Mouse (Mus musculus) gastrocnemius, adult 2 months (tissue): ENCODE results near the gene Phactr1. TPM values are rescaled to one million over a fixed set of nuclear protein-coding genes. Genes with fewer than 3 reads are reported as not detected.
A peak's percentile ranks its signal among the peaks of the same experiment; 100 is the strongest.

Experiments used
- DNase-seq: peaks from one replicate; pipeline ENCODE4 v3.0.0; 2022
- H3K27ac ChIP-seq: fragments of 200-600 bp; 2 replicates; pipeline ENCODE4 v1.8.1; 2022; ENCODE audit warnings: mild to moderate bottlenecking
- H3K4me3 ChIP-seq: fragments of 200-600 bp; 2 replicates; pipeline ENCODE4 v1.8.1; 2022; ENCODE audit warnings: mild to moderate bottlenecking, moderate library complexity
- CTCF ChIP-seq: fragments of 200-600 bp; IDR thresholded peaks from 2 replicates; pipeline ENCODE4 v1.8.1; 2022; ENCODE audit warnings: antibody characterized with exemption, mild to moderate bottlenecking, moderate library complexity
- intact Hi-C: fragments of 180-260 bp; cut with DNase I; formaldehyde crosslinking; loops from one replicate; pipeline ENCODE4 v1.15.1; 2025
- long read RNA-seq, 2 experiments: library from polyadenylated mRNA; stranded (forward); transcript quantifications; one replicate each; pipeline ENCODE4 v2.0.0; 2021
- total RNA-seq, 2 experiments: library from RNA; stranded (reverse); gene quantifications; 2 replicates each; pipeline ENCODE4 v1.2.3; 2021

The Phactr1 gene
- 1 to 10 TPM; 1.5 to 2.1 TPM for total RNA-seq
- long read RNA-seq, experiment 1 = 0 reads
- long read RNA-seq, experiment 2 = 0 reads

DNA sequence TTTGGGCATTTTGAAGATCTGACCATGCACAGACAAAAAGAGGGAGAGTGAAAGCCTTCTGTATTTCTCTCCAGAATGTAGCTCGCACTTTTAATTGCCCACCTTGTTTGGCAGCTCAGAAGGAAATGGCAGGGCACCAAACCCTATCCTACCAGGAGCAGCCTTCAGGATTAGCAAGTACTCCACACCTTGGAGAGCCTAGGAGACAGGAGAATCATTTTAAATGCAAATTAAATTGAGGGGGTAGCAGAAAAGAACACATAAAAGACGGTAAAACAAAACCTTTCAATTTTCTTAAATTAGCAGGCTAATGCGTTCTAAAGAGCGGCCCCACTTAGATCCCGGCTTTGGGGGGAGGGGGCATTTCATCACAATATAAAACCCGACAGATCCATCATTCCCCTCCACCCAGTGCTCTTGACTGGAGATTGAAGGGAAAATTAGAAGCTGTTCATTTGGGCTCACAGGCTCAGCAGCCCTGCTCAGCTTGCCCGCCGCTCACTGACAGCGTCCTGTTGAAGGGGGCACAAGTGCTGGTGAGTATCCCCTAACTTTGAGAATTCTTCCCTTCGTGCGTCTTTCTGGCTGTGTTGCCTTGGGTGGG lies at the start of gene Phactr1:
Gene Phactr1, plus strand, starts transcription at position 233 of the 604 bp plus-strand sequence.
- intact Hi-C loops = no loop called here
- no peak within 1 kb of the TSS for H3K4me3 ChIP-seq
- DNase-seq = no peak
- TF ChIP-seq CTCF = no peak
- H3K27ac ChIP-seq = no peak within 1 kb of the TSS

DNA sequence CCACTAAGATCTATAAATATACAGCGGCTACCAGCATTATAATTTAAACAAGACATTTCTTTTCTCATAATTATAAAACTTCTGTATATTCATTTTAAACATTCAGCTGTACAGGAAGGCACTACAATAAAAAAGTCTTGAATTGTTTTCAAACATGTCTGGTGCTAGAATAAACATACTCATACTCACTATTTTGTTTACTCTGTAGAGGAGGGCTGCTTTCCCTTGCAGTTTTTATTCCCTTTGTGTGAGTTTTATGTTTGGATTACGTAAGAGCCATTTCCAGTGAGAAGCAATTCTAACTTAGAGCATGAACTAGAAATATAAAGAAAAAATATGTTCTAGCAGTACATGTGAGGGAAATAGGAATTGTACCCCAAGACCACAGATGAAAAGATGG lies 45.5 kb upstream of the Phactr1 start:
- no peak overlapping the region for H3K4me3 ChIP-seq
- intact Hi-C loops = no loop called here
- H3K27ac ChIP-seq = no peak overlapping the region
- TF ChIP-seq CTCF = no peak
- DNase-seq = no peak

DNA sequence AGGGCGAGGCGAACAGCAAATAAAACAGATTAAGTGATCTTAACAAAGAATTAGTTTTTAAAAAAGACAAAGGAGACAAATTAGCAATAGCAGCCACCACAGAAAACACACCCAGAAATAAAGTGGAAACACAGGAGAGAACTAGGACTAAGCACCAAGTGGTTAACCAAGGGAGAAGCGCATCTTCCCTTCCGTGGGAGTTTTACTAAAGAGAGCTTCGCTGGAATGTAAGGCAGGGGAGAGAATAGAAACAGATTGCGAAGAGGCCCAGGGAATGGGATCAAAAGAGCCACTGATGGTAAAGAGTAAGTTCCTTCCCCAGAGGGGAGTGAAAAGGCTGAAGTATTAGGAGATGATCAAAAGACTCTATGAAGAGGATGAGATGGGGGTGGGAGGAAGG lies 30.2 kb upstream of the Phactr1 start:
- Histone ChIP-seq H3K27ac (no peak overlapping the region), H3K4me3 (no peak overlapping the region)
- DNase-seq = no peak
- TF ChIP-seq CTCF = no peak
- intact Hi-C loops = no loop called here

DNA sequence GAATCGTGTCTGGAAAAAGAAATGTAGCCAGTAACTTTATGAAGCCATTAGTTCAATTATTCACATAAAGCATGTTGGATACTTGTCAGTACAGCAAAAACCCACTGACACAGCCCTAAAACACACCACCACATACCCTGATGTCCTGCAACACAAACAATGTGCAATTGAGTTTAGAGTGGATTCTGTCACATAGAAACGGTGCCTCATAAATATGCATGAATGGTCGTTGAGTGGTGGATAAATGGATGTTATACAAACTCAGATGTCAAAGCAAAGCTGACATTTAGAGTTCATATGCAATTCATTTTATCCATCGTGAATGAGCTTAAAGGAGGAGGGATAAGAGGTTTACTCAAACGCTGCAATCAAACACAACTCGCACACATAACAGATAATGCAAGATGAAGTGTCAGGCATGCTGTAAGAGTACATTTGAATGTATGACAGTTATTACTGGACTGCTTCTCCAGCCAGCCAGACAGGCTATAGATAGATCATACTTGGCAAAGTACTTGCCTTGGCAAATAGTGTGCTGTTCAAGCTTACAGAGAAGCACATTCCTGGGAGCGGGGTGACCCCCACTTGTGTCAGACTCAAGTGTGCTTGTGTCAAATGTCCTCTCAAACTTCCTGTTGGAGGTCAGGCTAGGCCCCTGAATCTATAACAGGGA lies 23.6 kb upstream of the Phactr1 start:
- no peak for TF ChIP-seq CTCF
- intact Hi-C loops = no loop called here
- no peak overlapping the region for H3K27ac ChIP-seq
- peak; percentile 14 for DNase-seq
- H3K4me3 ChIP-seq = no peak overlapping the region

DNA sequence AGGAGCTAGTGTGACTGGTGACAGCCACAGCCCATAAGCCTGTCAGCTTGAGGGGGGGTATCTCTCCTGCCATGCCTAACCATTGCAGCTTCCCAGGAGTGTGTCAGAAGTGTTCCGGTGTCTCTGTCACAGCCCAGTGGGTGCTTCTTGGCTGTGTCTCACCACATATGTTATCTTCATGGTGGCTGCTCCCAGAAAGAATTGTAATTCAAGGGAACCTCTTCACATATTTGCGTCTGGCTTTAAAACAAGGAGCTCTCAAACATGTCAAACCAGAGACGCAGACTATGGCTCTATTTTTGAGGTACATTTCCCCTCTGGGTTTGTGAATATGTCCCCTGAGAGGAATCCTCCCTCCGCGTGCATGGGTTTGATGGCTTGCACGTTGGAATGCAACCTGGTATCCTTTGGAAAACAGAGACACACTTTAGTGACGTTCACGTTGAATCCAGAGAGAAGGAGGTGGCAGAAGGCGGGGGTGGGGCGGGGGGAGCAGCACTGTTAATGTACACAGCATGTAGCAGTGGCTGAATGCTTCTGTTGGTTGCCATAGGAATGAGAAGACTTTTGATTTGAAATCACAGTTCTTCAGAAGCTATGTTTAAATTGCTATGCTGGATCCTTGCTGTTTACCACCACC lies 8.7 kb upstream of the Phactr1 start:
- intact Hi-C loops = no loop called here
- no peak for TF ChIP-seq CTCF
- Histone ChIP-seq H3K4me3 (no peak overlapping the region), H3K27ac (no peak overlapping the region)
- DNase-seq = no peak

DNA sequence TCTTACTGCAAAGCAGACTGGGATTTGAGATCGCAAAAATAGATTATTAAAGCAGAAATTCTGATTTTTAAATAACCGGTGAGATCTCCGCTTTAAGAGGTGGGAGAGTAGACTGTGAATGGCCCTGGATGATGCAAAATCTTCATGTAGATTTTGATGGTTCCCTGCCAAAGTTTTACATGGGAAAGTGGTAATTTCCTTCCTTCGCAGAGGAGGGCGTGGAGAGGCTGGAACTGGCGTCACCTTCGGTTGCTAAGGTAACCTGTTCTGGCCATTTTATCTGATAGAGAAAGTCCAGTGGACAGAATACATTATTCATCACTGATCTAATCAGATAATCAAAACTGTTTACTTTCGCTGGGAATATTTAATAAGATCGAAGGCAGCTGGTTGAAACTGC lies 876 bp downstream of the Phactr1 start:
- no peak for TF ChIP-seq CTCF
- no peak overlapping the region for H3K27ac ChIP-seq
- DNase-seq = no peak
- intact Hi-C loops = no loop called here
- no peak overlapping the region for H3K4me3 ChIP-seq

DNA sequence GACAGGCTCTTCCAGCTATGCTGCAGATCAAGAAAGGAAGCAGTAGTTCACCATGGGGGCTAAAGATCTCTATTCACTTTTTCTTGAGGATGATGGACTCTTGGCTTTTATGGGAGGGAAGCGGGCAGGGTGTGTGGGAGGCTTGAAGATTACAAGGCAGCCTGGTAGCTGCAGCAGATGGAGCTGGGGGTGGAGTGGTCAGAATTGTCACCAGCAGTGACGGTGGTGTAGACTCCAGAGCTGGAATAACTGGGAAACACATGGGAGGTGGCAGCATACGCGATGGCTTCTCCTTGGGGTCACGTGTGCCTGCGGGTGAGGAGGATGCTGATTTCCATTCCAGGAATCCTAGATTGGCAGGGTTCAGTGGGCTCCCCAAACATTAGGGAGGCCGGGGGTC lies 3.8 kb downstream of the Phactr1 start:
- intact Hi-C loops = no loop called here
- Histone ChIP-seq H3K27ac (no peak overlapping the region), H3K4me3 (no peak overlapping the region)
- DNase-seq = no peak
- TF ChIP-seq CTCF = no peak

DNA sequence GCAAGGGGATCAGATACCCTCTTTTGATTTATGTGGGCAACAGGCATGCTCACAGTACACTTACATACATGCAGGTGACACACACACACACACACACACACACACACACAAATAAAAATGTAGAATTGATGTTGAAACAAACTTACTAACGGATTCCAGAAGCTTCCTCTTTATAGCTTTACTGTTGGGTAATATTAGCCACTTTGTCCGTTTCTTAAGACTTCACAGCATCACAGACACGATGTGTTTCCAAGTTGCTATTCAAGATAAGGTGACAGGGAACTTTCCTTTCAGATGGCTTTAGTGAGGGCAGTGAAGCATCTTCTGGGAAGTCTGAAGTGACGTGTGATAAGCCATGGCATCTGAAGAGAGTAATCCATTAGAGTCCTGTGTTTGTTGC lies 11.8 kb downstream of the Phactr1 start:
- no peak for TF ChIP-seq CTCF

DNA sequence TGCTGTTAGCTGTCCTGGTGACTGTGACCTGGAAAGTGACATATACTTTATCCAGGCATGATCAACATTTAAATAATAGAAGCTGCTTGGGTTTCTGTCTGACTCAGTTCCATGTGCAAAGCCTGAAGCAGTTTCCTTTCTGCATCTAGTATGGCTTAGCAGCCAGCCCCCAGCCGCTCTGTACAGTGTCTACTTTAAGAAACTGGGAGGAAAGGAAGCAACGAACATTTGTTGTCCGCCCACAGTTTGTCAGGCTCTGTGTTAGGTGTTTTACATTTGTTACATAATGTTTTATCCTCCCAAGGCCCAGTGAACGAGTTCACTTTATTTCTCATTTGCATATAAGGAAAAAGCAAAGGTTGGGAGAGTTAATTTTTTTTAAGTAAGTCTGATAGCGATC lies 16.2 kb downstream of the Phactr1 start:
- Histone ChIP-seq H3K27ac (no peak overlapping the region), H3K4me3 (no peak overlapping the region)
- no peak for TF ChIP-seq CTCF
- DNase-seq = no peak
- intact Hi-C loops = no loop called here

More for the DNA sequence above, 11.8 kb downstream of the Phactr1 start:
- Histone ChIP-seq H3K4me3 (no peak overlapping the region), H3K27ac (no peak overlapping the region)
- DNase-seq = no peak
- intact Hi-C loops = no loop called here

DNA sequence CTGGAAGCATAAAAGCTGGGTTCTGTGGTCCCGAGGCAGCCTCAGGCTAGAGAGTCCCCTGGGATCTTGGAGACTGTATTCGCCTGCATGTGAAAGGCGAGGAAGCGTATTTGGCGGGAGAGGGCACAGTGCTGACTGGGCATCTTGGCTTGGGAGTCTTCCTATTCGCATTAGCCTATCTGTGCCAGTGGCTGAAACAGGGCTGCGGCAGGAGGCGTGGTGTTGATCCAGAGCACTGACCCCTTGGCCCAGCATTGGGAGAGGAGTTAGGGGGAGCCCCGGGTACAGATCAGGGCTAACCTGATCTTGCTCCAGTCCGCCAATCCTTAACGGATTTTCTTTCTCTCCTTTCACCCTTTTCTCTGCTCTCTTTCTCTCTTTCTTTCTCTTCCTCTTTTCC lies 28.7 kb downstream of the Phactr1 start:
- intact Hi-C loops = no loop called here
- Histone ChIP-seq H3K4me3 (no peak overlapping the region), H3K27ac (no peak overlapping the region)
- TF ChIP-seq CTCF = no peak
- no peak for DNase-seq

DNA sequence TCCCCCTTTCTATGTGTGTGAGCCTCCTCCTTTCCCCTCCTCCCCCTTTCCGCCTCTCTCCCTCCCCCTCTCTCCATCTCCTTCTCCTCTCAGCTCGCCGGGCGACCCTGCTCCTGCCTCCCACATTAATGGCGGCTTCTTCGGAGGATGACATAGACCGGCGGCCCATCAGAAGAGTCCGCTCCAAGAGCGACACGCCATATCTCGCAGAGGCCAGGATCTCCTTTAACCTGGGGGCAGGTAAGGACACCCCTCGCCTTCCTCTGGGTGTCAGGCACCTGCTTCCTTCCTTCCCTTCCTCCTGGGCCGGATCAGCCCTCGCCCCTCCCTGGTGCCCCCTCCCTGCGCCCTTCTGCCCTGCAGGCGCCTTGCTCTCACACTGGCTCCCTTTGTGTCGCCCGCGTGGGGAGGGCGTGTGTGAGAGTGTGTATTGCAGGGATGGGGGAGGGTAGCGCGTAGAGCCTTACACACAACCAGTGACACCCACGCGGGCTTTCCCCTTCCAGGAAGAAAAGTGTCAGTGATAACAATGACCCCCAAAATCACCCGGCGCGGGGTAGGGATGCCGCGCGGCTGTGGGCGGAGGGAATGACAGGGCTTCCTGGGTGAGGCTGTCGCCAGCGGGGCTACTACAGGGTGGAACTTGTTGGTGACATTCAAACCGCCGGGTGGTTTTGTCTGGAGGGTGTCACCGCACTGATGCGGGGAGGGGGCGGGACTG lies 29.3 kb downstream of the Phactr1 start:
- intact Hi-C loops = no loop called here
- Histone ChIP-seq H3K27ac (no peak overlapping the region), H3K4me3 (peak overlapping the region; percentile 39)
- DNase-seq = no peak
- TF ChIP-seq CTCF = no peak

DNA sequence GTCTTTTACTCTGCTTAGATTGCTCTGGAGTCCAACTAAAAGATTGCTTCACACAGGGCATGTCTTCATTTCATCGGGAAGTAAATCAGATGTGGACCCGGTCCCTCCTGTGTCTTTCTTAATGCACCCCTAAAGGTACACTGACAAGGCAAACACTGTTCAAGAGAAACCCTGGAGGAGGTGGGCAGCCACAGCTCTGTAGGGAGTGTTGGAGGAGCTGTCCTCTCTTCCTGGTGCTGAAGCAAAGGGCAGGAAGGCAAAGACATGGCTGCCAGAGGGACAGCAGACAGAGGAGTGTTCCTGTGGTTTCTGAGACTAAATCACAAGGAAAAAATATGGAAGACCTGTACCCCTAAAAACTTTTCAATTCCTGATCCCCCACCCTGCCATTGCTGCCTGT lies 31.1 kb downstream of the Phactr1 start:
- no peak for TF ChIP-seq CTCF
- intact Hi-C loops = no loop called here
- no peak overlapping the region for H3K4me3 ChIP-seq
- H3K27ac ChIP-seq = no peak overlapping the region
- DNase-seq = no peak

DNA sequence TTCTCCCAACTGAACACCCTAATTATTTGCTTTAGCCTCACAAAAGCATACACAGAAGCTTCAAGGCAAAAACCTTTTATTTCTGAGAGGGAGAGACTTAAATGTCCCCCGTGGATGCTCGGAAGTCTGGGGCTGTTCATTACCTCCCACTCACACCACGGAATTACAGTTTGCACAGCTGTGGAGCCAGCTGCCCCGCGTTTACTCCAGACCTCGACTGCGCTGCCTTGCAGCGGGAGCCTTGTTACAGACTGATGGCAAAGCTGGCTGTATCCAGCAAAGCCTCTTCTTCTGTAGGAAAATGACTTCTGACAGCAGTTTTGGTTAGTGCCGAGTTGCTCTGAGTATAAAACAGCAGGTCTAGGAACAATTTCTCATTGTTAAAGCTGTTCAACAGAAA lies 39.0 kb downstream of the Phactr1 start:
- no peak overlapping the region for H3K4me3 ChIP-seq
- no peak overlapping the region for H3K27ac ChIP-seq
- TF ChIP-seq CTCF = no peak
- DNase-seq = no peak
- intact Hi-C loops = no loop called here
